Mouse (Mus musculus): ENCODE measurements at regions not wholly inside any gene's neighbourhood (a gene's known extent, or its start where the extent isn't known, plus 50 kb on each side); places are given as distances from the start of the nearest gene placed in this dataset.

DNA sequence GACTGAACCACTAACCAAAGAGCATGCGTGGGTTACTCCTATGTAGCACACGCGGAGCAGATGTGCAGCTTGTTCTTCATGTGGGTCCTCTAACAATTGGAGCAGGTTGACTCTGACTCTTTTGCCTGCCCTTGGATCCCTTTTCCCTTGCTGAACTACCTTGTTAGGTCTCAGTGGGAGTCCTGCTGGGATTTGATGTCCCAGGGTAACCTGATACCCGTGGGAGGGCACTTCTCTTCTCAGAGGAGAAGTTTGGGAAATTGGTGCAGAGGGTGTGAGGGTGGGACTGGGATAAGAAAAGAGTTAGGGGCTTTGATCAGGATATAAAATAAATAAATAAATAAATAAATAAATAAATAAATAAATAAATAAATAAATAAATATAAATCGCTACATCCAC, 179.7 kb upstream of the Tas2r134 start:
- TF ChIP-seq CTCF (conservative IDR thresholded peaks at IDR 0.05; ENCODE audit: insufficient read depth, insufficient read length, low read depth, low read length) (no peak), POLR2A (IDR thresholded peaks at IDR 0.05; ENCODE audit: low read depth, low read length) (no peak)

All from kidney, adult 2 months (tissue).